Mouse (Mus musculus): ENCODE results near the gene Gm20792.
"Not testable (repeated sequence)": the region's sequence is repeated elsewhere in the genome, so short reads cannot be mapped to it uniquely, and the experiment has no call there.

Gm20792 gene

DNA sequence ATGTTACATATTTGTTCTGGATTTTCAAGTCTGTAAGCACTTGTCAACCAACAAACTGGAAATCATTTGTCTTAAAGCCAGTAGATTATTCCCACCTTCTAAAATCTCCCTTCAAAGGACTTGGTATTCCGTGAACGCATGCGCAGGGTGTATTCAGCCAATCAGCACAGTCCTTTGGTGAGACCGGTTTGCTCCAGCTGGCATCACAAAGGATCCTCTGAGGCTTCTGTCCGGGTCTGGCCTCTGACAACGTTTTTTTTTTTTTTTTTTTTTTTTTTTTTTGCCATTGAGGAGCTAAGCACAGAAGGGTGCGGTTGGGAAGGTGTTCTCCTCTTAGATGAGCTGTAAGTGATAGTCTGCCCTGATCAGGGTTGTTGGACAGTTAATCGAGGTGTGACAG, at the start of gene Gm20792:
Gene Gm20792 (plus strand): TSS at position 301 of the 400 bp plus-strand sequence.
- in situ Hi-C loops (cut with MboI, MseI) = not testable (repeated sequence)

Data from T-helper 1 cell (primary cell).